Mouse (Mus musculus): ENCODE results near the gene Arhgef17.

GRCm38 (mm10) chr7:100968376-100968775 is 36.5 kb upstream of the Arhgef17 start:
- no peak for TF ChIP-seq CTCF (IDR thresholded peaks at IDR 0.05; ENCODE audit: insufficient read depth, low read length)
- TF ChIP-seq POLR2A (IDR thresholded peaks at IDR 0.05; ENCODE audit: borderline replicate concordance, extremely low read depth, low read depth, low read length) = no peak
